Mouse (Mus musculus) thymus, postnatal 10 days (tissue): ENCODE results near the gene Adgrg5.

Experiments used
- DNase-seq, 2 experiments: peaks; one replicate each; pipeline ENCODE4 v3.0.0; 2021; ENCODE audit warnings: low spot score in 2 of 2

Gene Adgrg5

DNA sequence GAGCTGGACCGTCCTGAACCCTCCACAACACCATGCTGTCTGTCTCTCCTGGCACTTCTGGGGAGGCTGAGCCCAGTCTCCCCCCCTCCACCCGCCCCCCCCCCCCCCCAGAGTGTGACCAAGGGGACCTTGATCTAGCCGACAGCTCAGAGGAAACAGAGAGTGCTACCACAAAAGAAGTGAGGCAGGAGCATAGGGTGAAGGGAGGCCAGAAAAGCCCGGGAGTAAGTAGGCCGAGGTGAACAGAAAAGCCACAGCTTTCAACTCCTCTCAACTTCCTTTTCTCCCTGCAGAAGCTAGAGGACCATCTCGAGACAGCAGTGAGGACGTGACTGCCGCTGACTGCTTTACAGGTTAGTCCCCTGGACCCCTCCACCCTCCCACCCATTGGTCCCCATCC lies at the start of gene Adgrg5:
Gene Adgrg5 (plus strand): TSS at position 290 of the 400 bp plus-strand sequence.
- no peak for DNase-seq

DNA sequence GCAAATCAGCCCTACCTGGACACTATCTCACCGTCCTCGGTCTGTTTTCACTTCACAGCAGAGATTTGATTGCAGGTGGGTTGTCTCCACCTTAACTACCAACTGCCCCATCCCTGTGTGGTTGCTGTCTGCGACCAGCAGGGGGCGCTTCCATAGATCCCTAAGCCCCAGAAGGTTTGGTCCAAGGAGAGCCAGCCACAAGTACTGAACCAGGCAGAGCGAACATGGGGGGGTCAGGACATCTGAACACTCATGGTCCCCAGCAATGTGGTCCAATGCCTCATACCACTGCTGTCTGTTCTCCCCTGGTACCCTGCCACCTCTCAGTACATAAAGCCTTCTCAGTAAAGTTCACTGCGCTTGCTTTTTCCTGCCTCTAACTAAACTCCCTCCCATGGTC lies 49.1 kb upstream of the Adgrg5 start:
- peak; percentile 25 to 69 for DNase-seq

DNA sequence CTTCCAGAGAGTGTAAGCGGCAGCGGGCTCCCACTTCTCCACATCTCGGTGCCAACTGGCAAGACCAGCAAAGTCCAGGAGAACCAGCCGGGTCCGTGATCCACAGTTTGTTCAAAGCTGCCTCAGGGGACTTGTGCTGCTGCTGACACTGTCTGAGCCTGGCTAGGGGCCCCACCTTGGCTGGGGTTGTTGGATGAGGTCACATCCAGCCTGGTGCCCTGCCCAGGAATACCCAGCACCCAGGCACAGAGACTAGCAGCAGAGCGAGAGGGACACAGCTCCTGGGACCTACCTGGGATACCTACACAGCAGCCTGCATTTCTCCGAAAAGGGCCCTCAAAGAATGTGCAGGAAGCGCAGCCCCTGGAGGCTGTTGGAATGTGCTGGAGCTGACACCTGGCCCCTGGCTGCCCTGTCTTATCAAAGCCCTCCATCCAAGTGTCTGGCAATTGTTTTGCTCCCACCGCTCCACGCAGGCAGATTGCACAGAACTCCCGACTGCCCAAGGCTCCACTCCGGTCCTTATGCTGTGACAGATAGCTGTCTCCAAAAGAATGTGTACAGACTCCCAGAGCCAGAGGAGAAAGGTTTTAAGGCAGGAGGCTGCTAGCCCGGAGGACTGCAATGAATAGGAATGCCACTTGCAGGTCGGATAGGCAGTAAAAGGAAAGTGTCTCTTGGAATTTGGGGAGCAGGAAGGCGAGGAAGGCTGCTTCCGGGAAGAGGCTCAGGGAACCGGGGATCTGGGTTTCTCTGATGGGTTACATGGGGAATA lies 48.2 kb upstream of the Adgrg5 start:
- no peak for DNase-seq

DNA sequence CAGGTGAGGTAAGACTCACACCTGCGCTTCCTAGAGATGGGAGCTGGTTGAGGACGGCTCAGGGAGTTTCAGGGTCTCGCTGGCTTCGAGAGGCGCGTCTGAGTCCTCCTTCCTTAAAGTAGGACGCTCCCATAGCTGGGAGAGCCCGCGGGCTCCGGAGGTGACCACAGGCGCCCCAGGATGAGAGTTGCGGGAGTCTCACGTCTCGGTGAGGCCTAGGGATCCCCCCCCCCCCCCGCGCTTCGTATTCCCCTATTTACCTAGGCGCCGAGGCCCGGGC lies 47.7 kb upstream of the Adgrg5 start:
- DNase-seq, result no peak

DNA sequence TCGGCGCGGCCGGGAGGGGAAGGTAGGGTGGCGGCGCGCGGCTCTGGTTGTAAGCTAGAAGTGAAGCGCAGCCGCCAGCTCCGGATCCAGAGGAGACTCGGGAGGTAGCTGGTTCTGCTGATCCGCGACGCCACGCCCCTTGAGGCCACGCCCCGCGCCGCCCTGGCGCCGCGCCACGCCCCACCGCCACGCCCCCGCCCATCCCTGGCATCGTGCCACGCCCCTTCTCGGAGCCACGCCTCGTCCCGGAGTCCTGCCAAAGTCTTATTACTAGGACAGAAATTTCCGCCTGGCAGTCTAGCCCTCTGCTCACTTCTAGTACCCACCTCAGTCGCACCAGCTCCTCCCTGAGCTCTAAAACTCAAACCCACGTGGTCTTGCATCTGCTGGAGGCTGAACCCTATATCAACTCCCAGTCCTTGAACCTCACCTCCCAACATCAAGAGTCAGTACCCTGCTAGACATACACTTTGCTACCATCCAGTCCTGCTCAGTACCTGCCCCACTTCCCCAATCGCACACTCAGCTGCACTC lies 47.2 kb upstream of the Adgrg5 start, which contains the start of gene Dok4:
Gene Dok4 (minus strand): TSS at position 134 of the 534 bp plus-strand sequence.
- peak; percentile 72 to 88 for DNase-seq

DNA sequence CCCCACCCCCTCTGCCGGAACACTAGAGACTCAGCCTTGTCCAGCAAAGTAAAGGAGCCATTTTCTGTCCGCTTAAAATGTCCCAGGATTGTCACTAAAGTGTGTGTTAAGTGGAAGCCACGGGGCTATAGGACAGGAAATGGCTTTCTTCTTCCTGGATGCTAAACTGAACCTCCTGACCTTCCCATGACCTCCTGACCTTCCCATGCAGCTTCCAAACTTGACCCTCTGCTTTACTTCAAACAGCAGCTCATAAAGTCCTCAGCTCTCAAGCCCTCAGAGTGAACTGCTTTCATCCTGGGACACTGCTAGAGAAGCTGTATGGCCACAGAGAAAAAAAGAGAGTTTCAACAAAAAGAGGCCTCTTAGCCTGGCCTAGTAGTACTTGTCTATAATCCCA lies 46.7 kb upstream of the Adgrg5 start:
- no peak for DNase-seq

DNA sequence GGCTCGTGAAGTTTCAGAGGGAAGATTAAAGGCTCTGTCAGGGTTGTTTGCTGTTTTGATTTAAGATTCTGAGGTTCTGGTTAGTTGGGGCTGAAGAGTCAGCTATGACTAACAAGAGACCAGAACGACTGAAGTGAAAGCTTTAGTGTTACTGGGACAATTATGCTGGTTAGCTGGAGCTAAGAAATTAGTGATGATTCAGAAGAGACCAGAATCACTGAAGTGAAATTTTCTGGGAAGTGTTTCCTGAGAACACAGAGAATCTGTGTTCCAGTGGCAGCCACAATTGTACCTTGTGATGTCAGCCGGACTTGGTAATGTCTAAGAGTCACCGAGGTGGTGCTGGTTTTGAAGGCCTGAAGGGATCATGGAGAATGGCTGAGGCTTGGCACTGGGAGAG lies 42.8 kb upstream of the Adgrg5 start:
- DNase-seq, result no peak

DNA sequence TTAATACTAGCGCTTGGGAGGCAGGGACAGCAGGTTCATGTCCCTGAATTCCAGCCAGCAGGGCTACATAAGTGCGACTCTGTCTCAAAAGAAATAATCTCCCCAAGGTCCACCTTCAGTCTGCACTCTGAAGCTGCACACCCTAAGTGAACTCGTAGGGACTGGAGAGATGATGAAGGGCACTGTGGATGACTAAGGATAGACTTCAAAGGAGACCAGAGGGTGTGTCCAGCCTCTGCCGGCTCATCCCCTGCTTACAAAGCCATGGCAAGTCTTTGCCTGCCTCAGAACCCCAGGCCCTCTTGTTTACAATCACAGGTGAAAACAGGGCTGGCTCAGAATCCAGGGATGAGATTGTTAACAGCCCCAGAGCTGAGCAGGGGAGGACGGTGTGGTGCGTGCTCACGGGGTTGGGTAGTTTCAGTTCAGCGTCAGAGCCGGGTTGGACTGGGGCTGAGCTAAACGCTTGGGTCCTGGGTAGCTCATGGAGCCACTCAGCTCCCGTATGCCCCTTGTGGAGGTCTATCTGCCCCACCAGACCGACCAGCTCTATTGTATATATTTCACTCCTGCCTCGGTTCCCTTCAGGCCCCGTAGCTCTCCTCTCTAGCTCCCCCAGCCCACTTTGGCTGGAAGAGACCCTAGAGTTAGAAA lies 35.0 kb upstream of the Adgrg5 start:
- no peak for DNase-seq

DNA sequence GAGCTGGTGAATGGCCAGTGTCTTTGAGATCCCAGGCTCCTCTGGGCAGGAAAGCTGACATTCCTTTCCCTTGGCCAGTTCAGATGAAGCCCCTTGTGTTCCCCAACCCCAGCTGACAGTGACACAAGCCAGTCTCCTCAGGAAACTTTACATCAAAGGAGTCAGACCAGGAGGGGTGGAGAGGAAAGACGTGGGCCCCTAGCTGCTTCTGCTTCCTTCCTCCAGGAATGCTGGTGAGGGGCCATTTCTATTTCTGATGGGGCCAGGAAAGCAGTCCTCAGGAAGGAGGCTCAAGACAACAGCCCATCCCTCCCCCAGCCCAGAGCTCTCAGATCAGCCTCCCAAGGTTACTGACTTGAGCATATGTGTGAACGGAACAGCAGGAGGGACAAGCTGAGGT lies 30.6 kb upstream of the Adgrg5 start:
- DNase-seq, result no peak

DNA sequence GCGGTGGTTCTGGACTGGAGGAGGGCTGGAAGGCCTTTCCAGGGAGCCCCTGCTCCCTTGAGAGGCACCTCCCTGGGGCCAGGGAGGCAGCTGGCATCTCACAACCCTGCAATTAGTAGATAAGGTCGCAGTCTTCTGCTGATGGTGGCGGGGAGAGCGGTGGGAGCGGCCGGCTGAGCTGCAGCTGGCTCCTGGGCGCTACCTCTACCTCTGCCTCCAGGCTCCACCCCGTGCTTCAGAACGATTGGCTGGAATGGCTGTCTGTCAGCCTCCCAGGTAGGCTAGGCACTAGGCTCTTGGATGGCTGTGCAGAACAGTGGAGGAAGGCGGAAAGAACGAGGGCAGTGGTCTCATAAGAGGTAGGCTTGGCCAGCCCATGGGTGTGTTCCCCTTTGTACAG lies 24.2 kb upstream of the Adgrg5 start:
- no peak for DNase-seq

DNA sequence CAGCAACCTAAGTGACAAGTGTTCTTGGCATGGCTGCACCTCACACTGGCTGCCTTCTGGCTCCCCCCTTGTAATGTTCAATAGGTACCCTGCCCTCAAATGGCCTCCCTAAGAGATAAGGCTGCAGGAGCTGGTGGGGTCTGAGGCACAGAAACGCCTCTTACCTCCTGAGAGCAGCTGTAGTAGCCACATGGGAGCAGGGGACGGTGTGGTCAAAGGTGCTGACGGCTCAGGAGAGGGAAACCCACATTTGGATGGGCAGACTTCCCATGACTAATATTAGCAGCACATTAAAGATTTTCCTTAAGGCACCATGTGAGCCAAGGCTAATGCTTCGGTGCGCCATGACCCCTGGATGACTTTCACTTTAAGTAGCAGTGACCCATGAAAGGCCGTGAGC lies 22.9 kb upstream of the Adgrg5 start:
- DNase-seq, result no peak

DNA sequence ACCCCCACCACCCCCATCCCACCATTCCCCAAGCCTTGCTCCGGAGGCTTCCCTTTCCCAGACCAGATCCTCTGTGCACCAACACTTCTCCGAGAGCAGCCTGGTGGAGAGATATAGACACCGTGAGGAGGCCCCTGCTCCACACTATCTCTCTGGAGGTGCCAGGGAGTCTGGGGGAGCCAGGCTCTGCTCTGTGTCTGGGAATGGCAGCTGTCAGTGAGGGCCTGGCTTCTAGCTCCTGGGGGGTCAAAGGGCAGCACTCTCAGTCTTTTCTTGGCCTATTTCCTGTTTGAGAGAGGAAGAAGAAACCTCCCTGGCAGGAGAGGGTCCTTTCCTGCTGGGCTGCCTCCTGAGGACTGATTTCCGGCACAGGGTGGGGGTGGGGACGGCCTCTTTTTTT lies 22.5 kb upstream of the Adgrg5 start:
- DNase-seq, result no peak

DNA sequence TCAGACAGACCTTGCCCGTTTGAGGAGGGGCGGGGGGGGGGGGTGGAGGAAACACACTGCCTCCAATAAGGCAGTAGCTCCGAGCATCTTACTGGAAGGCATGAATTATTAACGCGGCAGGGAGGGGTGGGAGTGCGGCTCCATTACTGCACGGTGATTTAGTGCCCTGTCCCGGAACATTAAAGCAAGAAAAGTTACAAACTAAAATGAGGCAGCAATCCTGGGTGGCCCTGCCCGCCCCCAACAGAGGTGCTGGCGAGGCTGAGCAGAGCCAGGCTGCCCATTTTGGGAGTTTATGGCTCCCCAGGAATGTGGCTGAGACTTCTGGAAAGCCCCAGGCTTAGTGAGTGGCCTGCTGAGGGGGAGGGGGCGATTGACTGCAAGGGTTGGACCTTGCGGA lies 19.8 kb upstream of the Adgrg5 start:
- no peak for DNase-seq

DNA sequence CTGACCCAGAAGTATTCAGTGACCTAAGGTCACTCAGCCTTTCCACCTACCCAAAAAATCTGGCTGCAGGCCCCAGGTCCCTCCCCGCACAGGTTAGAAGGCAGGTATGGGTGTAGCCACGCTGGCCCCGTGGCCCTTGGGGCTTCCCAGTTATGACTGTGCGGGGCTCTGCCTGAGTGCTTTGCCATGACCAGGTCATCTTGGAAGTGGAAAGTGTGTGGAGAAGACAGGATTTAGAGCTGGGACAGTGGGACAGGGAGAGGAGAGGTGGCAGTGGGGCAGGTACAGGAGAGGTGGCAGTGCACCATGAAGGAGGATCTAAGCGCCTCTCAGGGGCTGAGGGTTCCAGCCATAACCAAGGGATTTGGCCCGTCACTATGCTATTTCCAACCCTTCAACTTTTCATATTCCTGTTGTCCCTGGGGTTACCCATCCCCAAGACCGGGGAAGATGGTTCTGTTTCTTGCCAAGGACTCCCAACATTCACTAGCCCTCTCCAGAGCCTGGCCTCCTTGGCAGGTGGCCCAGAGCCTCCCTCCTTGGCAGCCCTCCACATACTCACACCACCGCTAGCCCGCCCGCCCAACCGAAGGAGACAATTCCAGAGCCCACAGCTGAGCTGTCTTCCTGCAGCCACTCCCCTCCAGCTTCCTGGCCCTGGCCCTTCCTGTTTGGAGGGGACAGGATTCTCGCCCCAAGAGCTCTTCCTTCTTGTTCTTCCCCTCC lies 18.9 kb upstream of the Adgrg5 start:
- DNase-seq, result no peak

DNA sequence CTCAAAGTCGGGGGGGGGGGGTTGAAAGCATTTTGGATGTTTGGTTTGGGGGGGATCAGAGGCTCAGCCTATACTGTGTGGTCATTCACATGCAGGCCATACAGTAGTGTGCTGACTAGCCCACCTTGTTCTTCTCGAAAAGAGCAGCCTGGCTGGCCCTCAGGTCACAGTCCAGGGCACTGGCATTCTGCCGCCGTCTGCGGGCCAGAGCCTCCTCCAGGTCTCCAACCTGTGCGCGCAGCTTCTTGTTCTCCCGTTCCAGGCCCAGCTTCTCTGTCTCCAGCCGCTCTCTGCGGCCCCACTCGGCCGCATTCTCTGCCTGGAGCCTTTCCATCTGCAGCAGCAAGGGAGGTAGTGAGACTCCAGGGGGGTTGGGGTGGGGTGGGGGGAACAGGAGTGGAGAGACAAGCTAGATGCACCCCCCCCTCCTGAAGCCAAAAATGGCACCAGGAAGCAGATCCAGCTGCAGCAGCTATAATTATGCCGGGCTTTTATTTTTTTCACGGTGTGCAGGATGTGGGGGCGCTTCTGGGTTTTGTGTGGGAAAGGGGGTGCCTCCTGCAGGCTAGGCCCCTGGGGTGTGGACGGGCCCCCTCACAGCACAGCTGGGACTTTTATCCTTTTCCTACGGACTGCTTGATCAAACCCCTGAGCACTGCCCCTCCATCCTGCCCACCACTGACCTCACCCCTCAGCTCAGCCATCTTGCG lies 15.7 kb upstream of the Adgrg5 start:
- no peak for DNase-seq

DNA sequence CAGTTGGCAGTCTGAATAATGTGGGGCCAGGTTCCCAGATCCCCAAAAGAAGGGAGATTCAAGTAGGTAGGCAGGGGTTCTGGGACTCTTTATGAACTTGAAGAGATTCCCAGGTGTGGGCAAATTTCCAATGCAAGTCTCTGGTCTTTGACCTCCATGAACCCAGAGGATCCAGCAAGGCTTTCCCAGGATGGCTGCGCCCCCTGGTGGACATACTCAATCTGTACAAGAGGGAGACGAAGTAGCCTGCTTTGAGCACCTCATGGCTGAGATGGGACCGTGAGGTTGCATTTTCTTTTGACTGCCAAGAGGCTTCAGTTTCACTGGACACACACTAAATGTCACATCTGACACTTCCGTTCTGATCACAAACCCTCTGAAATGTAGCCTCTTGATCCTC lies 14.6 kb upstream of the Adgrg5 start:
- DNase-seq, result peak; percentile 42 to 79

DNA sequence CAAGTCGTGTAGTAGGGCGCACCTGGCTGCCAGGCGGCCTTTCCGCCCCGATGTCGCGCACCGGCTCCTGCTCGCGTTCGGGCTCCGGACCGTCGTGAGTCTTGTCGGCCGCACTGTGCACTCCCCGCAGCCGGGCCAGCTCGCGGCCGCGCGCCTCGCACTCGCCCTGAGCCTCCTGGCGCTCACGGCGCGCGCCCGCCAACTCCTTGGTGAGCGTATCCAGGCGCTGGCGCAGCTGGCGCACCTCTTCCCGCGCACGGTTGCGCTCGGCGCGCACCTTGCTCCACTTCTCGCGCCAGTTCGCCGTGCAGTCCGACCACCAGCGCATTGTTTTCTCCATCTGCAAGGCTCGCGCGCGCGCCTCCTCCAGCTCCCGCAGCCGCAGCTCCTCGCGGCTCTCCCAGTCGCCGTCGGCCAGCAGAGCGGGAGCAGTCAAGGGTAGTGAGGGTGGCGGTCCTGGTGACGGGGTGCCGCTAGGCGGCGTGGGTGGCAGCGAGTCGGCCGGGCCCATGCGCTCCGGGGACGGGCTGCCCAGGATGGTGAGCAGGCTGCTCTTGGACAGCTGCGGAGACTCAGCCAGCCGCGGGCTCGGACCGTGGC lies 10.3 kb upstream of the Adgrg5 start:
- peak in 1 of 2 experiments; percentile 26 for DNase-seq

DNA sequence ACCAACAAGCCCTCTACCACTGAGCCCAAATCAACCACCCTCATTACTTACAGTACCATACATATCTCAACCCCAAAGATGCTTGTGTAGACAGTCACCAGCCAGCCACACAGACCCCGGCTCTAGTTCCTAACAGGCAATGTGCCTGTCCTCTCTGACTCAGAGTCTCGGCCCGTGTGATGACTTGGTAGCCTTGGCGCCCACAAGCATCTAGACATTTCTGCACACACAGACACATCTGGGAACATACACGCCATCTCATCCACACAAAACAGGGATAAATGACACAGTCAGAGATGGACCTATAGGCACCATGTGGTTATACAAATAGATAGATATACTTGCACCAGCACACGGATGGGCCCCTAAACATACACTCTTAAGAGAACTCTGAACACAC lies 9.2 kb upstream of the Adgrg5 start:
- DNase-seq, result no peak

DNA sequence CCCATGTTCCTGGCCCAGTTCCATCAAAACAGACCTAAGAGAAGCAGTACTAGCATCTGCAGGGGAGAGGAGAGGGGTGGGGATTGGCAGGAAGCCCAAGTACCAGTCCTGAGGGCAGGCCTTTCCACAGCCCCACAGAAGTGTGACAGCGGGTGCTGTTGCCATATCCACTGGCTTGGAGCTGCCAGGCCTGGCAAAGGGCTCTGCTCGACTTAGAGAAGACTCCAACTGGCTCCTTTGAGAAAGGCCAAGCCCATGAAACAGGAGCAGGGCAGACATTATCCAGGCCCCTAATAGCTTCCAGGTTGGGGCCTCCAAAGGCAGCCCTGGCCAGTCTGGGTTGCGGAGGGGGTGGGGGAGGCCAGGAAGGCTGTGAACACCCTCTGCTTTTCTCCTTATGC lies 8.8 kb upstream of the Adgrg5 start:
- DNase-seq, result no peak

DNA sequence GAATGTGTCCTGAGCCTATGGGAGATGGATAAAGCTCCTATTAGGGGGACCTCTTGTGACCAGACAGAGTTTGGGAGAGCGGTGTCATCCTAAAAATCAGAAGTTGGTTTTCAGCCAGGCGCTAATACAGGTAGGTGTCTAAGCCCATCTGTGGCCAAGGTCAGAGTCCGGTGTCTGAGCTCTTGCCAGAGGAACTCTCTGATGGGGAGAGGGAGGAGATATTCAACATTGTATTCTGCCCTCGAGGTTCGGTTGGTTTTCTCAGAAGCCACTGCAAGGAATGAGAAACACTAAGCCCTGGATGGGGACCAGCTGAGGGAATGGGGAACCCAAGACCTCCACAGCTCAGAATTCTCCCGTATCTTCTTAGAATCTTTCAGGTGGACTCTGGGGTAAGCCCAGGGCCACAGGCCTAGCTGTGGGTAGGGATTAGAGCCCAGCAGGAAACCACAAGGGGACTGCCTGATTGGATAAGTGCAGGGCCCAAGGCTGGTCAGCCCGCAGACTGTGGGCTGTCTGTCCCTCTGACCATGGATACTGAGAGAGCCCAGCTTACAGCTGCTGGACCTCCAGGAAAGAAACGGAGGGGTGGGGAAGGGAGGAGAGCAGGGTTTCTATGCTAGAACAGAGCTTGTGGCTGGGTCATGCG lies 7.1 kb upstream of the Adgrg5 start:
- no peak for DNase-seq

DNA sequence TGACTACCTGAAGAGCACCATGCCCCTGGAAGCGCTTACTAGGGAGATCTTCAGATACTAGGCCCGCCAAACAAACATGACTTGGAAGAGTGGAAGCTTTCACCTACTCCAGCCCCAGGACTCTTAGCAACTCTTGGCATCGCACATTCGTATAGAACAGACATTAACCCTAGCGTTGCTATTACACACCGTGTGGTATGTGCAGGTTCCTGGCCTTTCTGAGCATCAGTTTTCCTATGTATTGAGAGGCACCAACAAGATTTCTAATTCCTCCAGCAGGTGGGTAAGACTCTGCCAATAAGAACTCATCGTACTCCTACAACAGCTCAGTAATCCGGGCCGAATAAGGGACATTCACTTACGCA lies 6.6 kb upstream of the Adgrg5 start:
- DNase-seq, result no peak
